Mouse (Mus musculus) testis, adult 2 months (tissue): ENCODE data around the gene Pak6. TPM values are rescaled to one million over a fixed set of nuclear protein-coding genes. Genes with fewer than 3 reads are reported as not detected.

Experiments
- H3K27ac ChIP-seq: fragments of 200-500 bp; 2 replicates; pipeline ENCODE4 v1.5.1; 2012; ENCODE audit warnings: low read depth, low read length; ENCODE audit not compliant: control insufficient read depth, insufficient read depth
- H3K27me3 ChIP-seq: fragments of 200-500 bp; 2 replicates; pipeline ENCODE4 v1.6.1; 2012; ENCODE audit warnings: mild to moderate bottlenecking, low read length, moderate library complexity; ENCODE audit not compliant: control insufficient read depth, insufficient read depth
- H3K36me3 ChIP-seq: fragments of 200-500 bp; 2 replicates; pipeline ENCODE4 v1.6.1; 2012; ENCODE audit warnings: mild to moderate bottlenecking, low read length; ENCODE audit not compliant: control insufficient read depth, insufficient read depth
- H3K4me1 ChIP-seq: fragments of 200-500 bp; 2 replicates; pipeline ENCODE4 v1.6.1; 2012; ENCODE audit warnings: low read length; ENCODE audit not compliant: control insufficient read depth, insufficient read depth
- H3K4me3 ChIP-seq: fragments of 200-500 bp; 2 replicates; pipeline ENCODE4 v1.5.1; 2012; ENCODE audit warnings: low read depth, mild to moderate bottlenecking, low read length, moderate library complexity, mixed read lengths; ENCODE audit not compliant: control insufficient read depth
- CTCF ChIP-seq: fragments of 200-500 bp; IDR thresholded peaks from 2 replicates; pipeline ENCODE4 v1.5.1; 2012; ENCODE audit warnings: low read depth, mild to moderate bottlenecking, inconsistent platforms, low read length, moderate library complexity; ENCODE audit not compliant: control insufficient read depth, insufficient read depth, insufficient replicate concordance
- POLR2A ChIP-seq: fragments of 200-500 bp; IDR thresholded peaks from 2 replicates; pipeline ENCODE4 v1.6.1; 2012; ENCODE audit warnings: low read depth, mild to moderate bottlenecking, inconsistent platforms, low read length, moderate library complexity; ENCODE audit not compliant: control insufficient read depth
- polyA plus RNA-seq: library from polyadenylated mRNA; depleted of rRNA; stranded (reverse); fragments of >200 nt; gene quantifications from 2 replicates; pipeline ENCODE4 v1.2.3, GENCODE M21; 2012

Gene Pak6
- polyA plus RNA-seq, 1 experiment: 6.2 TPM

GRCm38 (mm10) chr2:118656688-118657281 lies 6.3 kb upstream of the Pak6 start:
- no peak overlapping the region for H3K27ac ChIP-seq
- H3K4me1 ChIP-seq: no peaks in the 10 kb centered on the region
- TF ChIP-seq POLR2A: no peak
- no peak for TF ChIP-seq CTCF
- H3K36me3 ChIP-seq: no peaks in the 10 kb centered on the region
- H3K4me3 ChIP-seq: no peak overlapping the region
- no peaks in the 10 kb centered on the region for H3K27me3 ChIP-seq

- Histone ChIP-seq H3K4me3 (no peak overlapping the region), H3K4me1 (peaks cover 6% of the 10 kb centered on the region), H3K36me3 (no peaks in the 10 kb centered on the region), H3K27me3 (no peaks in the 10 kb centered on the region), H3K27ac (no peak overlapping the region)
- no peak for TF ChIP-seq CTCF
- TF ChIP-seq POLR2A: no peak
Measured at GRCm38 (mm10) chr2:118658457-118658856, 4.6 kb upstream of the Pak6 start.

GRCm38 (mm10) chr2:118659077-118659476 lies 4.0 kb upstream of the Pak6 start:
- no peak for TF ChIP-seq POLR2A
- TF ChIP-seq CTCF: no peak
- no peaks in the 10 kb centered on the region for H3K36me3 ChIP-seq
- peaks cover 10% of the 10 kb centered on the region for H3K4me1 ChIP-seq
- H3K27ac ChIP-seq: no peak overlapping the region
- no peak overlapping the region for H3K4me3 ChIP-seq
- H3K27me3 ChIP-seq: no peaks in the 10 kb centered on the region

GRCm38 (mm10) chr2:118659493-118659892 lies 3.6 kb upstream of the Pak6 start:
- H3K27ac ChIP-seq: no peak overlapping the region
- no peak for TF ChIP-seq CTCF
- no peak for TF ChIP-seq POLR2A
- H3K36me3 ChIP-seq: no peaks in the 10 kb centered on the region
- no peaks in the 10 kb centered on the region for H3K27me3 ChIP-seq
- no peak overlapping the region for H3K4me3 ChIP-seq
- peaks cover 10% of the 10 kb centered on the region for H3K4me1 ChIP-seq

- H3K27ac ChIP-seq: peak overlapping the region; percentile 59
- TF ChIP-seq CTCF (no peak), POLR2A (no peak)
- H3K27me3 ChIP-seq: no peaks in the 10 kb centered on the region
- peaks cover 10% of the 10 kb centered on the region for H3K4me1 ChIP-seq
- H3K36me3 ChIP-seq: no peaks in the 10 kb centered on the region
- H3K4me3 ChIP-seq: peak overlapping the region; percentile 66
Measured at GRCm38 (mm10) chr2:118659998-118660452, 3.1 kb upstream of the Pak6 start.

GRCm38 (mm10) chr2:118661891-118662290 lies 1.2 kb upstream of the Pak6 start:
- Histone ChIP-seq H3K4me3 (no peak overlapping the region), H3K4me1 (peaks cover 10% of the 10 kb centered on the region), H3K27me3 (no peaks in the 10 kb centered on the region), H3K27ac (no peak overlapping the region), H3K36me3 (no peaks in the 10 kb centered on the region)
- no peak for TF ChIP-seq POLR2A
- no peak for TF ChIP-seq CTCF

GRCm38 (mm10) chr2:118663804-118664766 lies 982 bp downstream of the Pak6 start:
- Histone ChIP-seq H3K4me1 (peaks cover 10% of the 10 kb centered on the region), H3K4me3 (peak overlapping the region; percentile 68), H3K27ac (no peak overlapping the region), H3K36me3 (no peaks in the 10 kb centered on the region), H3K27me3 (no peaks in the 10 kb centered on the region)
- TF ChIP-seq POLR2A: 0 out of 2 replicates have a peak, but pooled peaks have one; percentile 12
- no peak for TF ChIP-seq CTCF
